Mouse (Mus musculus): ENCODE data around the gene U2af2. TPM values are rescaled to one million over a fixed set of nuclear protein-coding genes. Genes with fewer than 3 reads are reported as not detected.
A peak's percentile ranks its signal among the peaks of the same experiment; 100 is the strongest.

U2af2 gene
- polyA plus RNA-seq, 1 experiment from 2014 or later, result 42.0 TPM

DNA sequence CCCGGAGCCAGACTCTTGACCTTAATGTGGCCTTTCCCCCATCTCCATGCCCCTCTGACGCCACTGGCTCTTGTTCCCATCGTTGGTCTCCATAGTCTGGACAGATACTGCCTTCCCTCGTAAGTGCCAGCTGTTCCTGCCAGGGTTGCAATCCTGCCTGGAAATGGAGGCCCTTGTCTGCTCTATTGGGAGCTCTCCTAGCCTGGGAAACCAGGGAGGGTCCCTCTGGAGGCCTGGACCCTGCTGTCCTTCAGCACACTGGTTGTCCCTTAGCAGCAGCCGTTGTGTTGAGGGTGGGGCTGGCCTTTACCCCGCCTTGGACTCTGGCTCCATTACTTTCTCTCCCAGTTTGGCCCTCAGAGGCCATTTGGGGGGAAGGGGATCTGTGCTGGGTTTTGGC, 30.4 kb downstream of the U2af2 start:
- 74% methylated on average over 6 of the region's 6 CpGs for WGBS
- H3K4me3 ChIP-seq (ENCODE audit: low read depth, low read length), result no peak overlapping the region
- H3K27me3 ChIP-seq (replicated peaks; ENCODE audit: insufficient read depth, low read length), result no peaks in the 10 kb centered on the region
- H3K9me3 ChIP-seq (ENCODE audit: low read length), result no peaks in the 10 kb centered on the region
- no peaks in the 10 kb centered on the region for H3K4me1 ChIP-seq (ENCODE audit: insufficient read depth, low read depth, low read length)
- no peak overlapping the region for H3K4me2 ChIP-seq (replicated peaks; ENCODE audit: low read depth, low read length)
- no peak for DNase-seq (ENCODE audit: low spot score)
- peaks cover 43% of the 10 kb centered on the region for H3K36me3 ChIP-seq (ENCODE audit: insufficient read depth, low read length)
- no peak overlapping the region for H3K27ac ChIP-seq (ENCODE audit: low read length)
- H3K9ac ChIP-seq (replicated peaks; ENCODE audit: low read depth), result no peak overlapping the region
- no peak for TF ChIP-seq EP300 (IDR thresholded peaks at IDR 0.05)
- ATAC-seq, result no peak

DNA sequence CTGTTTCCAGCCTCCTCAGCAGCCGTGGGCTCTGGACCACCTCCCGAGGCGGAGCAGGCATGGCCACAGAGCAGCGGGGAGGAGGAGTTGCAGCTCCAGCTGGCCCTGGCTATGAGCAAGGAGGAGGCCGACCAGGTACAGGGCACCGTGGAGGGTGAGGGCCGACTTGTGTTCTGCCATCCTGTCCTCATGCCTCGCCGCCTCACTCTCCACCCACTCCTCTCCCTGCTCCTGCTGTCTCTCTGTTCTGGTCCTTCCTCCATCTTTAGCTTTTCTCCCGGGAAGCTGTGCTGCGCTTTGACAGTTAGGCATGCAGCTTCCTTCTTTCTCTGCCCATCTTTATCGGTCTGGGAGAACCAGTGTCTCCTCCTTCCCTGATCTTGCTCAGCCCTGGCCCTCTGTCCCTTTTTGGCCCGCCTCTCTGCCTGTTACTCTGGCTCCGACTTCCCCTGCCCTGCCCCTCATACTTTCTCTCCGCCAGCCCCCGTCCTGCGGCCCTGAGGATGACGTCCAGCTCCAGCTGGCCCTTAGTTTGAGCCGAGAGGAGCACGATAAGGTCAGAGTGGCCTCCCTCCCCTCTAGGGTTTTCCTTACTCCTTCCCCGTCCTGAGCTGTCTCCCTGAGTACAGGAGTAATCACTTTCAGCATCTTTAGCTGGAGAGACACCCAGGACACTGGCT, 31.0 kb downstream of the U2af2 start:
- Histone ChIP-seq H3K4me1 (ENCODE audit: insufficient read depth, low read depth, low read length) (no peaks in the 10 kb centered on the region), H3K36me3 (ENCODE audit: insufficient read depth, low read length) (peaks cover 48% of the 10 kb centered on the region)

GRCm38 (mm10) chr7:5098769-5099168, 36.8 kb downstream of the U2af2 start:
- Histone ChIP-seq H3K27ac (ENCODE audit: low read length) (no peak overlapping the region), H3K9me3 (ENCODE audit: low read length) (no peaks in the 10 kb centered on the region), H3K4me1 (ENCODE audit: insufficient read depth, low read depth, low read length) (no peaks in the 10 kb centered on the region), H3K36me3 (ENCODE audit: insufficient read depth, low read length) (peaks cover 27% of the 10 kb centered on the region), H3K9ac (replicated peaks; ENCODE audit: low read depth) (no peak overlapping the region), H3K27me3 (replicated peaks; ENCODE audit: insufficient read depth, low read length) (no peaks in the 10 kb centered on the region), H3K4me2 (replicated peaks; ENCODE audit: low read depth, low read length) (no peak overlapping the region), H3K4me3 (ENCODE audit: low read depth, low read length) (no peak overlapping the region)
- TF ChIP-seq CTCF (IDR thresholded peaks at IDR 0.05) (no peak), EP300 (IDR thresholded peaks at IDR 0.05) (no peak)
- no peak for ATAC-seq
- 90% methylated on average over 5 of the region's 5 CpGs for WGBS
- DNase-seq (ENCODE audit: low spot score), result no peak

More for the DNA sequence above, 31.0 kb downstream of the U2af2 start:
- TF ChIP-seq CTCF (IDR thresholded peaks at IDR 0.05) (no peak), EP300 (IDR thresholded peaks at IDR 0.05) (no peak)
- Histone ChIP-seq H3K27ac (ENCODE audit: low read length) (no peak overlapping the region), H3K9me3 (ENCODE audit: low read length) (no peaks in the 10 kb centered on the region), H3K9ac (replicated peaks; ENCODE audit: low read depth) (no peak overlapping the region), H3K4me3 (ENCODE audit: low read depth, low read length) (no peak overlapping the region), H3K27me3 (replicated peaks; ENCODE audit: insufficient read depth, low read length) (no peaks in the 10 kb centered on the region), H3K4me2 (replicated peaks; ENCODE audit: low read depth, low read length) (no peak overlapping the region)
- WGBS, result 81% methylated on average over 21 of the region's 21 CpGs
- ATAC-seq, result no peak
- no peak for DNase-seq (ENCODE audit: low spot score)

- DNase-seq (ENCODE audit: low spot score), result no peak
- H3K4me3 ChIP-seq (ENCODE audit: low read depth, low read length), result no peak overlapping the region
- no peaks in the 10 kb centered on the region for H3K9me3 ChIP-seq (ENCODE audit: low read length)
- no peak overlapping the region for H3K9ac ChIP-seq (replicated peaks; ENCODE audit: low read depth)
- TF ChIP-seq CTCF (IDR thresholded peaks at IDR 0.05), result no peak
- no peak for TF ChIP-seq EP300 (IDR thresholded peaks at IDR 0.05)
- no peaks in the 10 kb centered on the region for H3K27me3 ChIP-seq (replicated peaks; ENCODE audit: insufficient read depth, low read length)
- H3K36me3 ChIP-seq (ENCODE audit: insufficient read depth, low read length), result peaks cover 22% of the 10 kb centered on the region
- 70% methylated on average over 3 of the region's 3 CpGs for WGBS
- no peaks in the 10 kb centered on the region for H3K4me1 ChIP-seq (ENCODE audit: insufficient read depth, low read depth, low read length)
- H3K27ac ChIP-seq (ENCODE audit: low read length), result no peak overlapping the region
- no peak for ATAC-seq
- H3K4me2 ChIP-seq (replicated peaks; ENCODE audit: low read depth, low read length), result no peak overlapping the region
Observed at GRCm38 (mm10) chr7:5099796-5100195, 37.9 kb downstream of the U2af2 start.

DNA sequence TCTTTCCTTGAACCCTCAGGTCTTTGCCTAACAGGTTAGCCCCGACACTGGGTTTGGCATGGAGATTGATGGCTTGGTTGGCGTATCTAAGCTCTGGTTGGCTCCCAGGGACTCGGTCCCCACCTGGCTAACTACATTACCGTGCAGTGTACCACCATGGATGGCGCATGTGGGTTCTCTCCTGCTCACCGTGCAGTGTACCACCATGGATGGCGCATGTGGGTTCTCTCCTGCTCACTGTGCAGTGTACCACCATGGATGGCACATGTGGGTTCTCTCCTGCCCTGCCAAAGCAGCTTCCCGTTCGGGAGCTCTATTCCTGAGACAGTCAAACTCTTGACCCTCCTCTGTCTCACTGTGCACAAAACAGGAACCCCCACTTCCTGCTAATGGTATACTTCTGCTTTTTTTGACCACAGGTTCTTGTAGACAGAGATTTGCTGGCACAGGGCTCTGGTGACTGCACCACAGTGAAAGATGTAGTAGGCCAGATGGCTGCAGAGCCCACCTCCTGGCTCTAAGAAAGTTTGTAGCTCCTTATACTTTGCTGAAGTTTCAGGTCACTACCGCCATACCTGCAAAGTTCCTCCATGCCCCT, 39.2 kb downstream of the U2af2 start:
- Histone ChIP-seq H3K4me2 (replicated peaks; ENCODE audit: low read depth, low read length) (no peak overlapping the region), H3K4me3 (ENCODE audit: low read depth, low read length) (no peak overlapping the region), H3K27ac (ENCODE audit: low read length) (no peak overlapping the region), H3K27me3 (replicated peaks; ENCODE audit: insufficient read depth, low read length) (no peaks in the 10 kb centered on the region), H3K9me3 (ENCODE audit: low read length) (no peaks in the 10 kb centered on the region), H3K4me1 (ENCODE audit: insufficient read depth, low read depth, low read length) (no peaks in the 10 kb centered on the region), H3K9ac (replicated peaks; ENCODE audit: low read depth) (no peak overlapping the region), H3K36me3 (ENCODE audit: insufficient read depth, low read length) (peaks cover 11% of the 10 kb centered on the region; the same call in 1 of the 2 replicates)
- 68% methylated on average over 10 of the region's 10 CpGs for WGBS
- peak; percentile 65 for DNase-seq (ENCODE audit: low spot score)
- ATAC-seq, result peak; percentile 36
- TF ChIP-seq EP300 (IDR thresholded peaks at IDR 0.05), result no peak
- no peak for TF ChIP-seq CTCF (IDR thresholded peaks at IDR 0.05)

GRCm38 (mm10) chr7:5102564-5102963, 40.6 kb downstream of the U2af2 start:
- Histone ChIP-seq H3K36me3 (ENCODE audit: insufficient read depth, low read length) (peaks cover 4% of the 10 kb centered on the region; the same call in 1 of the 2 replicates), H3K27ac (ENCODE audit: low read length) (no peak overlapping the region), H3K4me2 (replicated peaks; ENCODE audit: low read depth, low read length) (no peak overlapping the region), H3K4me3 (ENCODE audit: low read depth, low read length) (no peak overlapping the region), H3K9ac (replicated peaks; ENCODE audit: low read depth) (no peak overlapping the region), H3K9me3 (ENCODE audit: low read length) (no peaks in the 10 kb centered on the region), H3K27me3 (replicated peaks; ENCODE audit: insufficient read depth, low read length) (no peaks in the 10 kb centered on the region), H3K4me1 (ENCODE audit: insufficient read depth, low read depth, low read length) (no peaks in the 10 kb centered on the region)
- 85% methylated on average over 2 of the region's 2 CpGs for WGBS
- DNase-seq (ENCODE audit: low spot score) (no peak), ATAC-seq (no peak)
- no peak for TF ChIP-seq EP300 (IDR thresholded peaks at IDR 0.05)
- TF ChIP-seq CTCF (IDR thresholded peaks at IDR 0.05), result no peak
